Mouse (Mus musculus) erythroblast, embryonic 14.5 days (primary cell): ENCODE results near the gene Rab40c.

Experiments
- GATA1 ChIP-seq: IDR thresholded peaks from 2 replicates; pipeline ENCODE4 v1.6.1; 2012; ENCODE audit warnings: low read length, inconsistent platforms, mixed read lengths
- TAL1 ChIP-seq: IDR thresholded peaks from 3 replicates; pipeline ENCODE4 v1.6.1; 2012; ENCODE audit warnings: low read length, inconsistent platforms, mixed read lengths

DNA sequence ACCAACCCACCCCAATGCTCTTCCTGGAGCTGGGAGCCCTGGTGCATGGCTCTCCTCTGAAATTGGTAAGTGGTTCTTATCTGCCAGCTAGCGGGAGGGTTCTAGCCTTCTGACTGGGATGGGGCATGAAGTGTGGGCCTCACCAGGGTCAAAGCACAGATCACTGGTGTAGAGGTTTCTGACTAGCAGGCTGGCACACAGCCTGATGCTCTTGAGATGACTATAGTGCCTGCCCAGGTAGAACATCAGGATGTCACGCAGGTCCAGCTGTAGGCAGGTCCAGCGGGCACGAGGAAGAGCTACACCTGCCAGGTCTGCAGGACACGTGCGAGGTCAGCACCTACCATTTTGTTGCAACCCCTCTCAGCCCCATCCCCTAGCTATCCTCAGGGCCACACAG lies 59.3 kb downstream of the Rab40c start:
- no peak for TF ChIP-seq GATA1
- TF ChIP-seq TAL1, result no peak
